Comparison of ENCODE assay signal across 15 mouse cellular contexts in the genomic region with DNA sequence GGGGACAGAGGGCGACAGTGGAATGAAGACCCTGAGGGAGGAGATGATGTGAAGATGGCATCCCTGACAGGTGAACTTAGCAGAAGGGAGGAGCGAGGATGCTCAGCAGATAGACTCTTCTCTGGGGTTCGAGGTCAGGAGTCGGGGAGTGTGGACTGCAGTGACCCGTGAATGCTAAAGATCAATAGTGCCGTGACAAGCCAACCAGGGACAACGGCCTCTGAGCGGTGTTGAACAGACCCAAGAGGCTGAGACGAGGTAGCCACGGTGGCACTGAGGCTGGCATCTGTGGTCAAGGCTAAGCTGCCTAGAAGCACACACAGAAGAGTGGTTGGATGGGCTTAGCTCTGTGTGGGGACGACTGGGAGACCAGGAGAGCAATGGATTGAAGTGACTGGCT. TPM values are rescaled to one million over a fixed set of nuclear protein-coding genes. Genes with fewer than 3 reads are reported as not detected.
"Had no signal": no experiment of that assay in that cellular context is flagged by ENCODE, and none has a peak within 500 bp of the region (broad histone marks: within the 10 kb centered on the region; RNA-seq: fewer than 3 reads in every experiment).

No protein-coding gene starts in this region.

- H3K27me3 ChIP-seq: limb, embryonic 13.5 days; neural tube, embryonic 12.5 days had no signal

- H3K36me3 ChIP-seq: limb, embryonic 13.5 days; midbrain, embryonic 10.5 days; neural tube, embryonic 12.5 days had no signal

- H3K9me3 ChIP-seq: limb, embryonic 13.5 days; midbrain, embryonic 10.5 days; neural tube, embryonic 12.5 days had no signal

- H3K9ac ChIP-seq: limb, embryonic 13.5 days; liver, embryonic 14.5 days; lung, embryonic 14.5 days; neural tube, embryonic 12.5 days had no signal

- H3K4me2 ChIP-seq: limb, embryonic 13.5 days; lung, embryonic 14.5 days; neural tube, embryonic 12.5 days had no signal

- H3K4me3 ChIP-seq: limb, embryonic 13.5 days; midbrain, embryonic 10.5 days; neural tube, embryonic 12.5 days had no signal

- DNase-seq: kidney, postnatal 36 days; layer of hippocampus, adult 9-11 months; layer of hippocampus, postnatal 36 days; lung, embryonic 14.5 days; lung, postnatal 10 days; lung, postnatal 4 days; midbrain, embryonic 14.5 days; thymus, postnatal 4 days had no signal

- H3K27ac ChIP-seq: limb, embryonic 13.5 days; liver, embryonic 14.5 days; midbrain, embryonic 10.5 days; neural tube, embryonic 12.5 days; stomach, postnatal 0 days had no signal

RNA-seq across cellular contexts. Expression of gene Artn, which starts 48.3 kb away (rescaled TPM):
- total RNA-seq: megakaryocyte, adult 5-6 weeks; neutrophil, adult 5-6 weeks had no signal
